Mouse (Mus musculus): ENCODE measurements around the gene Heg1. TPM values are rescaled to one million over a fixed set of nuclear protein-coding genes. Genes with fewer than 3 reads are reported as not detected.
A peak's percentile ranks its signal among the peaks of the same experiment; 100 is the strongest.

The Heg1 gene
- polyA plus RNA-seq, 1 experiment from 2014 or later = 17.2 TPM

GRCm38 (mm10) chr16:33675151-33675847 lies 8.9 kb upstream of the Heg1 start:
- Histone ChIP-seq H3K27me3 (ENCODE audit: insufficient read depth, low read length) (no peaks in the 10 kb centered on the region), H3K4me3 (replicated peaks; ENCODE audit: low read depth, low read length) (no peak overlapping the region), H3K9ac (ENCODE audit: low read depth, low read length) (no peak overlapping the region), H3K9me3 (replicated peaks; ENCODE audit: low read length) (no peaks in the 10 kb centered on the region), H3K4me2 (ENCODE audit: low read length) (no peak overlapping the region), H3K36me3 (ENCODE audit: insufficient read depth, low read length) (no peaks in the 10 kb centered on the region), H3K4me1 (replicated peaks; ENCODE audit: insufficient read depth, low read length) (peaks cover 10% of the 10 kb centered on the region), H3K27ac (0 out of 2 replicates have a peak overlapping the region, but pooled peaks have one; percentile 6)
- DNase-seq (ENCODE audit: low spot score) (no peak), ATAC-seq (replicated peaks; ENCODE audit: low FRiP score, low read depth) (no peak)
- 77% methylated on average over 10 of the region's 10 CpGs for WGBS
- TF ChIP-seq CTCF (IDR thresholded peaks at IDR 0.05; ENCODE audit: low read depth) = no peak

GRCm38 (mm10) chr16:33675848-33676184 lies 8.4 kb upstream of the Heg1 start:
- ATAC-seq (replicated peaks; ENCODE audit: low FRiP score, low read depth) = no peak

GRCm38 (mm10) chr16:33676347-33677312 lies 7.5 kb upstream of the Heg1 start:
- peak overlapping the region; percentile 58 for H3K27ac ChIP-seq
- DNase-seq (ENCODE audit: low spot score) = peak; percentile 55

More at GRCm38 (mm10) chr16:33675848-33676184, 8.4 kb upstream of the Heg1 start:
- WGBS = 71% methylated on average over 3 of the region's 3 CpGs
- peak; percentile 38 for DNase-seq (ENCODE audit: low spot score)
- Histone ChIP-seq H3K4me3 (replicated peaks; ENCODE audit: low read depth, low read length) (no peak overlapping the region), H3K4me1 (replicated peaks; ENCODE audit: insufficient read depth, low read length) (peaks cover 10% of the 10 kb centered on the region), H3K36me3 (ENCODE audit: insufficient read depth, low read length) (no peaks in the 10 kb centered on the region), H3K9ac (ENCODE audit: low read depth, low read length) (no peak overlapping the region), H3K9me3 (replicated peaks; ENCODE audit: low read length) (no peaks in the 10 kb centered on the region), H3K27me3 (ENCODE audit: insufficient read depth, low read length) (no peaks in the 10 kb centered on the region), H3K27ac (no peak overlapping the region), H3K4me2 (ENCODE audit: low read length) (no peak overlapping the region)
- TF ChIP-seq CTCF (IDR thresholded peaks at IDR 0.05; ENCODE audit: low read depth) = no peak

GRCm38 (mm10) chr16:33677313-33677690 lies 6.9 kb upstream of the Heg1 start:
- no peak overlapping the region for H3K27ac ChIP-seq
- TF ChIP-seq CTCF (IDR thresholded peaks at IDR 0.05; ENCODE audit: low read depth) = no peak
- no peak overlapping the region for H3K9ac ChIP-seq (ENCODE audit: low read depth, low read length)
- 91% methylated on average over 7 of the region's 7 CpGs for WGBS
- H3K27me3 ChIP-seq (ENCODE audit: insufficient read depth, low read length) = no peaks in the 10 kb centered on the region
- H3K4me1 ChIP-seq (replicated peaks; ENCODE audit: insufficient read depth, low read length) = peaks cover 10% of the 10 kb centered on the region
- H3K9me3 ChIP-seq (replicated peaks; ENCODE audit: low read length) = no peaks in the 10 kb centered on the region
- ATAC-seq (replicated peaks; ENCODE audit: low FRiP score, low read depth) = no peak
- no peak overlapping the region for H3K4me3 ChIP-seq (replicated peaks; ENCODE audit: low read depth, low read length)
- no peak overlapping the region for H3K4me2 ChIP-seq (ENCODE audit: low read length)
- no peaks in the 10 kb centered on the region for H3K36me3 ChIP-seq (ENCODE audit: insufficient read depth, low read length)
- DNase-seq (ENCODE audit: low spot score) = no peak

More at GRCm38 (mm10) chr16:33676347-33677312, 7.5 kb upstream of the Heg1 start:
- Histone ChIP-seq H3K27me3 (ENCODE audit: insufficient read depth, low read length) (no peaks in the 10 kb centered on the region), H3K9me3 (replicated peaks; ENCODE audit: low read length) (no peaks in the 10 kb centered on the region), H3K4me2 (ENCODE audit: low read length) (no peak overlapping the region), H3K4me1 (replicated peaks; ENCODE audit: insufficient read depth, low read length) (peaks cover 10% of the 10 kb centered on the region), H3K4me3 (replicated peaks; ENCODE audit: low read depth, low read length) (no peak overlapping the region), H3K9ac (ENCODE audit: low read depth, low read length) (no peak overlapping the region), H3K36me3 (ENCODE audit: insufficient read depth, low read length) (no peaks in the 10 kb centered on the region)
- no peak for ATAC-seq (replicated peaks; ENCODE audit: low FRiP score, low read depth)
- WGBS = 57% methylated on average over 7 of the region's 7 CpGs
- no peak for TF ChIP-seq CTCF (IDR thresholded peaks at IDR 0.05; ENCODE audit: low read depth)

- no peak for DNase-seq (ENCODE audit: low spot score)
- no peak overlapping the region for H3K4me3 ChIP-seq (replicated peaks; ENCODE audit: low read depth, low read length)
- no peaks in the 10 kb centered on the region for H3K9me3 ChIP-seq (replicated peaks; ENCODE audit: low read length)
- H3K4me2 ChIP-seq (ENCODE audit: low read length) = no peak overlapping the region
- H3K27me3 ChIP-seq (ENCODE audit: insufficient read depth, low read length) = no peaks in the 10 kb centered on the region
- ATAC-seq (replicated peaks; ENCODE audit: low FRiP score, low read depth) = no peak
- WGBS = 82% methylated on average over 5 of the region's 5 CpGs
- no peaks in the 10 kb centered on the region for H3K36me3 ChIP-seq (ENCODE audit: insufficient read depth, low read length)
- no peak overlapping the region for H3K27ac ChIP-seq
- H3K9ac ChIP-seq (ENCODE audit: low read depth, low read length) = no peak overlapping the region
- no peak for TF ChIP-seq CTCF (IDR thresholded peaks at IDR 0.05; ENCODE audit: low read depth)
- peaks cover 10% of the 10 kb centered on the region for H3K4me1 ChIP-seq (replicated peaks; ENCODE audit: insufficient read depth, low read length)
These were observed 6.3 kb upstream of the Heg1 start for GRCm38 (mm10) chr16:33677901-33678300.

GRCm38 (mm10) chr16:33680271-33680670 lies 3.9 kb upstream of the Heg1 start:
- Histone ChIP-seq H3K4me1 (replicated peaks; ENCODE audit: insufficient read depth, low read length) (peaks cover 16% of the 10 kb centered on the region), H3K36me3 (ENCODE audit: insufficient read depth, low read length) (no peaks in the 10 kb centered on the region), H3K4me2 (ENCODE audit: low read length) (no peak overlapping the region), H3K4me3 (replicated peaks; ENCODE audit: low read depth, low read length) (no peak overlapping the region), H3K27ac (no peak overlapping the region), H3K9ac (ENCODE audit: low read depth, low read length) (no peak overlapping the region), H3K27me3 (ENCODE audit: insufficient read depth, low read length) (no peaks in the 10 kb centered on the region), H3K9me3 (replicated peaks; ENCODE audit: low read length) (no peaks in the 10 kb centered on the region)
- no peak for DNase-seq (ENCODE audit: low spot score)
- no peak for TF ChIP-seq CTCF (IDR thresholded peaks at IDR 0.05; ENCODE audit: low read depth)
- no peak for ATAC-seq (replicated peaks; ENCODE audit: low FRiP score, low read depth)
- WGBS = 85% methylated on average over 7 of the region's 7 CpGs
